In genomic region chr11:56285575-56286260, GRCm38 (mm10) we compare ENCODE assay signal across 24 mouse cellular contexts.
DNase-seq lines count a peak whose midpoint lies in the region; TF ChIP-seq lines count a peak whose summit lies in the region.
"Had no signal": no experiment of that assay in that cellular context is flagged by ENCODE, and none has a peak within 500 bp of the region (broad histone marks: within the 10 kb centered on the region; RNA-seq: fewer than 3 reads in every experiment).

No protein-coding gene starts in this region.

- TF ChIP-seq EP300 in heart, adult 2 months (IDR thresholded peaks at IDR 0.05; ENCODE audit: insufficient read depth, low read depth, low read length): no peak

- no peak overlapping the region for H3K27ac ChIP-seq in heart, adult 2 months
- H3K27ac ChIP-seq in left cerebral cortex, adult 2 months: peak overlapping the region; percentile 69
- H3K27ac ChIP-seq: gastrocnemius, adult 2 months; heart, embryonic 13.5 days; hindbrain, embryonic 14.5 days; liver, embryonic 14.5 days; lung, embryonic 15.5 days had no signal

- no peaks in the 10 kb centered on the region for H3K79me2 ChIP-seq in heart, adult 2 months (replicated peaks; ENCODE audit: control insufficient read depth, insufficient read depth, low read length)

- TF ChIP-seq CTCF in heart, adult 2 months (IDR thresholded peaks at IDR 0.05): no peak
- no peak for TF ChIP-seq CTCF in left cerebral cortex, adult 2 months (IDR thresholded peaks at IDR 0.05)

- peak; percentile 42 for DNase-seq in heart, adult 11 months
- no peak for DNase-seq in heart, adult 2 months
- DNase-seq in left cerebral cortex, adult 2 months (ENCODE audit: extremely low spot score in 1 of 2, low spot score in 2 of 2): no peak
- no peak for DNase-seq in left cerebral cortex, postnatal 10 days (ENCODE audit: extremely low spot score in 1 of 2, low spot score in 2 of 2)
- DNase-seq in right cerebral cortex, adult 2 months (ENCODE audit: low spot score in 2 of 2): peak; percentile 9 to 19
- no peak for DNase-seq in right cerebral cortex, postnatal 4 days
- peak; percentile 61 for DNase-seq in telencephalon, adult 2 months (ENCODE audit: low read depth, low spot score)
- DNase-seq in adrenal gland, postnatal 25 days: no peak
- DNase-seq: adrenal gland, adult 2 months; B cell, adult 2 months; cerebellum, adult 8-10 months; cerebellum, postnatal 25 days; gastrocnemius, adult 2 months; gastrocnemius, postnatal 36 days; heart, postnatal 10 days; kidney, adult 9 months; kidney, postnatal 10 days; liver; midbrain, embryonic 14.5 days had no signal

- intact Hi-C loops in heart, adult 2 months (cut with DNase I): no loop called here
- intact Hi-C loops in left cerebral cortex, adult 2 months (cut with DNase I): no loop called here
- intact Hi-C loops in left cerebral cortex, postnatal 10 days (cut with DNase I): no loop called here

- H3K36me3 ChIP-seq in heart, adult 2 months (ENCODE audit: control insufficient read depth, insufficient read depth, low read length): no peaks in the 10 kb centered on the region
- H3K36me3 ChIP-seq: heart, embryonic 13.5 days; lung, embryonic 15.5 days had no signal

- no peak overlapping the region for H3K9ac ChIP-seq in heart, adult 2 months (ENCODE audit: low read depth, low read length)
- H3K9ac ChIP-seq: heart, embryonic 13.5 days; hindbrain, embryonic 14.5 days; liver, embryonic 14.5 days; lung, embryonic 15.5 days had no signal

- WGBS in heart, adult 2 months: 72% methylated on average over 2 of the region's 2 CpGs

- TF ChIP-seq POLR2A in heart, adult 2 months (IDR thresholded peaks at IDR 0.05; ENCODE audit: insufficient read depth, low read depth, low read length): no peak

- no peaks in the 10 kb centered on the region for H3K4me1 ChIP-seq in heart, adult 2 months (ENCODE audit: control insufficient read depth, insufficient read depth, low read length)
- H3K4me1 ChIP-seq: lung, embryonic 15.5 days had no signal

- H3K27me3 ChIP-seq in heart, adult 2 months (ENCODE audit: control insufficient read depth, insufficient read depth, low read length): no peaks in the 10 kb centered on the region
- H3K27me3 ChIP-seq: CH12.LX; heart, embryonic 13.5 days; lung, embryonic 15.5 days had no signal

- H3K4me3 ChIP-seq in heart, adult 2 months: no peak overlapping the region
- H3K4me3 ChIP-seq in left cerebral cortex, adult 2 months: no peak overlapping the region
- H3K4me3 ChIP-seq: gastrocnemius, adult 2 months; heart, embryonic 13.5 days; lung, embryonic 15.5 days had no signal

Comparison
In these comparisons a context has a peak if more than half of its experiments do, and no peak if none do; other contexts are left out.
1. DNase-seq: peak in heart, adult 11 months (single experiment), right cerebral cortex, adult 2 months (2 of 2) and telencephalon, adult 2 months (single experiment); none in heart, adult 2 months (0 of 2), left cerebral cortex, adult 2 months (0 of 2), left cerebral cortex, postnatal 10 days (0 of 2), right cerebral cortex, postnatal 4 days (single experiment) and adrenal gland, postnatal 25 days (single experiment).